Mouse (Mus musculus): ENCODE data around the gene Ms4a4a. TPM values are rescaled to one million over a fixed set of nuclear protein-coding genes. Genes with fewer than 3 reads are reported as not detected.
"Not testable (repeated sequence)": the region's sequence is repeated elsewhere in the genome, so short reads cannot be mapped to it uniquely, and the experiment has no call there.

The Ms4a4a gene
- total RNA-seq, 2 experiments from 2014 or later, result 1.9 TPM

- not testable (repeated sequence) for DNase-seq (ENCODE audit: low spot score)
These were observed 55.9 kb downstream of the Ms4a4a start for GRCm38 (mm10) chr19:11431209-11431608.

GRCm38 (mm10) chr19:11435058-11435834 is 59.9 kb downstream of the Ms4a4a start:
- DNase-seq (ENCODE audit: low spot score), result no peak

Other genes starting within 250 kb of the Ms4a4a start
- not detected for gene 1700017D01Rik, start 244.6 kb upstream of the Ms4a4a start, total RNA-seq (2021)
- gene 1700025F22Rik, start 210.2 kb upstream of the Ms4a4a start, total RNA-seq (2021), result not detected
- not detected for gene Ms4a13, start 178.8 kb upstream of the Ms4a4a start, total RNA-seq (2021)
- gene Ms4a12, start 143.1 kb upstream of the Ms4a4a start, total RNA-seq (2021), result not detected
- under 1 TPM in 1 of 2 experiments, not detected in 1; 0.09 TPM for gene Ms4a1, start 109.3 kb upstream of the Ms4a4a start, total RNA-seq (2021)
- gene Ms4a5, start 91.7 kb upstream of the Ms4a4a start, total RNA-seq (2021), result not detected
- under 1 TPM in 1 of 2 experiments, not detected in 1; 0.05 TPM for gene Ms4a14, start 61.1 kb upstream of the Ms4a4a start, total RNA-seq (2021)
- under 1 TPM; 0.32 to 0.76 TPM for gene Ms4a7, start 39.4 kb upstream of the Ms4a4a start, total RNA-seq (2021)
- gene Ms4a4c, start 29.2 kb downstream of the Ms4a4a start, total RNA-seq (2021), result not detected
- not detected for gene Ms4a4b, start 68.0 kb downstream of the Ms4a4a start, total RNA-seq (2021)
- gene Ms4a6c, start 93.8 kb downstream of the Ms4a4a start, total RNA-seq (2021), result 1 to 10 TPM; 1.7 to 2.2 TPM
- gene Gm8369, start 110.4 kb downstream of the Ms4a4a start, total RNA-seq (2021), result not detected
- gene Ms4a6b, start 141.0 kb downstream of the Ms4a4a start, total RNA-seq (2021), result 1 to 10 TPM; 1.7 to 3.0 TPM
- 1 to 10 TPM; 2.5 to 3.6 TPM for gene Ms4a4d, start 161.3 kb downstream of the Ms4a4a start, total RNA-seq (2021)
- gene Ms4a6d, start 229.3 kb downstream of the Ms4a4a start, total RNA-seq (2021), result 1 to 10 TPM in 1 of 2 experiments, under 1 TPM in 1; 0.73 to 1.4 TPM
- gene Ms4a2, start 248.2 kb downstream of the Ms4a4a start, total RNA-seq (2021), result under 1 TPM in 1 of 2 experiments, not detected in 1; 0.26 TPM